Mouse (Mus musculus) lung, postnatal 25 days (tissue): ENCODE results near the gene Bach1.

Experiments
- DNase-seq: peaks from one replicate; pipeline ENCODE4 v3.0.0; 2022; ENCODE audit warnings: low spot score

The Bach1 gene

GRCm38 (mm10) chr16:87698692-87699305 is at the start of gene Bach1:
Bach1 (plus strand) TSS chr16:87698945.
- peak; percentile 95 for DNase-seq

GRCm38 (mm10) chr16:87652344-87652743 is 46.4 kb upstream of the Bach1 start:
- no peak for DNase-seq

- DNase-seq = no peak
Measured at GRCm38 (mm10) chr16:87652924-87653323, 45.8 kb upstream of the Bach1 start.

DNA sequence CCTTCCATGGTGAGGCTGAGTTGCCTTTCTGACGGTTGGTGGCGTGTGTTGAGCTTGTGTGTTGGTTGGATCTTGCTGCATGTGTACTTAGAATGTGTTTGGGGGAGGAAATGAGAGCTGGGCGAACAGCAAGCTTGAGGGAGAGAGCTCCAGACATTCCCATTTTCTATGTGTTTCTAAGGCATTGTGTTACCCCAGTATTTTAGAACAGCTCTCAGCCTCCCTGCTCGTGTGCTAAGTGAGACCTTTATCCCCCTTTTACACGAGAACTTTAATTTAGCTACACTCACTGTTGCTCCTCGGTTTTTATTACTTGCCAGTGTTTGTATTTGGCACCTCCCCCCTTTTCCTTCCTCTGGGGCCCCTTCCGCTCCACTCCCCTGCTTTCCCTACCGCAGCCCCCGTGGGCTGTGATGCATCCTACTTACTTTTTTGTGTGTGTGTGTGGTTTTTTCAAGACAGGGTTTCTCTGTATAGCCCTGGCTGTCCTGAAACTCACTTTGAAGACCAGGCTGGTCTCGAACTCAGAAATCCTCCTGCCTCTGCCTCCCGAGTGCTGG is 44.6 kb upstream of the Bach1 start:
- DNase-seq = no peak

GRCm38 (mm10) chr16:87655005-87655404 is 43.7 kb upstream of the Bach1 start:
- DNase-seq = no peak

DNA sequence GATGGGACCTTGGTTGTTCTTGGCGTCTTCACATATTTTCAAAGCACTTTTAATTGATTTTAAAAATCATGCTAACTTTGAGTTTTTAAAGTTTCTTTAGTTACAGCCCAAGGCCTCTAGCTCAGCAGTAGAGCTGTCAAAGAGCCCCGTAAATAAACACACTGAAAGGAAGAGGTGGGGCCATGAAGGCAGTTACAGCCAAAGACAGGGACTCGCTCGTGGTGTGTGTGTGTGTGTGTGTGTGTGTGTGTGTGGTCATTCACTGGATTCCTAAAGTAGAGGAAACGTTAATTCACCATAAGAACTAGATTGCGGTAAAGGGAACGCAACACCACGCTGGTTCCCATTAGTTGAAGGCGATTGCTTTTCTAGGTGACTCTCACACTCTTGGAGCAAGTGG is 43.2 kb upstream of the Bach1 start:
- peak; percentile 31 for DNase-seq

GRCm38 (mm10) chr16:87656771-87657170 is 42.0 kb upstream of the Bach1 start:
- DNase-seq = no peak

- no peak for DNase-seq
Measured at GRCm38 (mm10) chr16:87657291-87657690, 41.5 kb upstream of the Bach1 start.

DNA sequence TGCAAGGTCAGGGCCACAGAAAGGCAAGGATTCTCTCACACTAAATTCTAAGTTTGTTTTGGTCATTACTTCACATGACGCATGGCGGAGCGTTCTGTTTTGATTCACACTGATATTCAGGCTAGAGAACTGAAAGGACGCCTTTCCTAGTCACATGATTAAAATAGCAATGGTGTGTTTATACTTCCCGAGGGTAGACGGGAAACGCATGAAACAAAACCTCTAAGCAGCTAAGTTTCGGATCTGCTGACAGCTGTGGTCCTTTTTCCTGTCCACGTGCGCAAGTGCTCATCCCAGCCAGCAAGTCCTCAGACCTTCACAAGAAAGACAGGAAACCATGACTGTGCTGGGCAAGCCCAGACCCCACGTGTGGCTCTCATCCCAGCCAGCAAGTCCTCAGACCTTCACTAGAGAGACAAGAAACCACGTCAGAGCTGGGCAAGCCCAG is 37.7 kb upstream of the Bach1 start:
- peak; percentile 82 for DNase-seq

GRCm38 (mm10) chr16:87661636-87662035 is 37.1 kb upstream of the Bach1 start:
- DNase-seq = no peak

GRCm38 (mm10) chr16:87662528-87662927 is 36.2 kb upstream of the Bach1 start:
- no peak for DNase-seq

GRCm38 (mm10) chr16:87663890-87664289 is 34.9 kb upstream of the Bach1 start:
- DNase-seq = peak; percentile 71

- DNase-seq = no peak
Measured at GRCm38 (mm10) chr16:87665246-87665645, 33.5 kb upstream of the Bach1 start.

- DNase-seq = no peak
Measured at GRCm38 (mm10) chr16:87665752-87666619, 32.8 kb upstream of the Bach1 start.

DNA sequence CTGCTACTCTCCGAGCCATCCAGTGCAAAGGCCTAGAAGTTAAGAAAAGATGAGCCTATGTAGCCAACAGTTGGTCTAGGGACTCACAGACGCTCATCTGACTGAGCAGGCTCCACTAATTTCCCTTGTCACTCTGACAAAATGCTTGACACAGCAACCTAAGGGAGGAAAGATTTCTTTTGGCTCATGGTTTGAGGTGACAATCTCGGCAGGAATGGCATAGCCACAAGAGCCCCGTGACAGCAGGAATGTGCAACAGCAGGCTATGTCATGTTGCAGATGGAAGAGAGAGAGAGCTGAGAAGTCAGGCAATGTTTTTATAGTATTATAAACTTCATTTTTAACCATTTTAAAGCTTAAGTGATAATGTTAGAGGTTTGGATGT is 32.1 kb upstream of the Bach1 start:
- no peak for DNase-seq

GRCm38 (mm10) chr16:87668002-87668401 is 30.7 kb upstream of the Bach1 start:
- no peak for DNase-seq

- DNase-seq = no peak
Measured at GRCm38 (mm10) chr16:87670091-87670820, 28.5 kb upstream of the Bach1 start.

DNA sequence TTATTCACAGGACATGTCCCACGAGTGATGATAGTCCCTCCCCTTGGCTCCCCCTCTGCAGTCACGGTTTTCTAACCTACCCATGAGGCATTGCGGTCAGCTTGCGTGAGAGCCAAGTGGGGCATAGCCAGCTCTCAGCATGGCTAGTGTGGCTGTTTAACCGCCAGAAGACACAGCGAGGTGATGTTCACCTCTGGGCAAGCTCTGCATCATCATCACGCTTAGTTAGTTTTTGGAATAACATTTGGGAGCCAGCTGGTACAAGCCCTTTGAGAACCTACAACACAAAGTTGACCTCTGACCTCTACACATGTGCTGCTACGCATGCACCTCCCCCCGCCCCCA is 28.0 kb upstream of the Bach1 start:
- DNase-seq = no peak

DNA sequence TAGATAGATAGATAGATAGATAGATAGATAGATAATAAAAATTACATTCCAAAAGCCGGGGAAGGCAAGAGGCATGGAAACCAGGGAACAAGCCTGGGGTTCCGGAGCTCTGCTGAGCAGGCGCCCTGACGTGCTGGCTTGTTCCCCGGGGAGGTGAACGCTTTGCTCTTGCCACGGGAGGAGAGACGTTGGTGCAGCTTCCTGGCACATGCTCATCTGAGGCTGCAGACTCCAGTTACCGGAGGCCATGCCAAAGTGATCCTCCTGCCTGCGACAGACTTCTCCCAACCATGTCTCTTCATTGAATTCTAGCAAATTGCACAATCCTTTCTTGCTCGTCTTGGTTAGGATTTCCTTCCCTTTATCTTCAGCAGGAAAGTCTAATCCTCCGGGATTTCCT is 27.4 kb upstream of the Bach1 start:
- no peak for DNase-seq

DNA sequence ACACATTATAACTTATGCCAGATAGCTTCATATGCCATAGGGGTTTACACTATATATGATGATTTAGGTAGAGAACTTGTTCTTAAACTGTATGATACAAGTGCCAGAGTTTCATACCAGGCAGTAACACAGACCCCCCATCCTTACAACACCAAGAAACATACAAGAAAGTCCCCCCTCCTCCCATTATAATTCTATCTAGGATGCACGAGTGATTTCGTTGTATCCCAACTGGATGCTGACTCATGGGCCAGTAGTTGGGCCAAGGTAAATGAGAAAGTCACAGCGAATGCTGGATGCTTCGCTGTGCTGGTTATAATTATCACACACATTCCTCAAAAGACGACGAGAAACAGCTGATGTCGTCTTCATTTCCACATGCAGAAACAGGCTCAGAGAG is 25.6 kb upstream of the Bach1 start:
- DNase-seq = no peak

GRCm38 (mm10) chr16:87676182-87676581 is 22.6 kb upstream of the Bach1 start:
- DNase-seq = peak; percentile 39

DNA sequence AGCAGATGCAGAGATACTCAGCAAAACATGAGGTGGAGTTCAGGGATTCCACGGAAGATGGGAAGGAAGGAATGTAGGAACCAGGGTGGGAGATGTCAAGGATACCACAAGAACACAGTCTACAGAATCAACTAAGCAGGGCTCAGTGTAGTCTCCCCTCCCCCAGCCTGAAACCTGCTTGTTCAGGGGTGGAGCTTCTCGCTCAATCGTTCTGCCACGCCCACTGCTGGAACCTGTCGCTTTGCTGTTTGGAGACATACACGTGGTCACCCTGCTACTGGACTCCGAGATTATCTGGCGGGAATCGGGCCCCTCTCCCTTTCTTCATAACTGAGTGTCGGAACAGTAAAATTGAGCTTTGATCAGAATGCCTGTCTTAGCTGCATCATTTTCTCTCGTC is 20.1 kb upstream of the Bach1 start:
- DNase-seq = no peak
